Mouse (Mus musculus) forebrain, postnatal 0 days (tissue): ENCODE measurements around the gene Zfp868. TPM values are rescaled to one million over a fixed set of nuclear protein-coding genes. Genes with fewer than 3 reads are reported as not detected.
"Not testable (repeated sequence)": the region's sequence is repeated elsewhere in the genome, so short reads cannot be mapped to it uniquely, and the experiment has no call there.

Source experiments
- ATAC-seq: fragments of 200-750 bp; cut with Nextera tagmentation; 2 replicates; pipeline ENCODE4 v1.8.0; 2017; ENCODE audit warnings: mild to moderate bottlenecking, moderate library complexity
- DNase-seq: peaks from one replicate; pipeline ENCODE4 v3.0.0-alpha.2; 2015
- H3K27ac ChIP-seq: fragments of 300-500 bp; sonication (generic); 2 replicates; pipeline ENCODE4 v1.5.1; 2014; ENCODE audit warnings: low read depth, mild to moderate bottlenecking, antibody characterized with exemption, low read length, moderate library complexity, mixed read lengths
- H3K27me3 ChIP-seq: fragments of 300-500 bp; sonication (generic); 2 replicates; pipeline ENCODE4 v1.6.1; 2014; ENCODE audit warnings: mild to moderate bottlenecking, low read length, mixed read lengths; ENCODE audit not compliant: insufficient read depth
- H3K36me3 ChIP-seq: fragments of 300-500 bp; sonication (generic); 2 replicates; pipeline ENCODE4 v1.6.1; 2014; ENCODE audit warnings: mild to moderate bottlenecking, moderate library complexity; ENCODE audit not compliant: insufficient read depth
- H3K4me1 ChIP-seq: fragments of 300-500 bp; sonication (generic); 2 replicates; pipeline ENCODE4 v1.6.1; 2014; ENCODE audit warnings: antibody characterized with exemption; ENCODE audit not compliant: insufficient read depth
- H3K4me2 ChIP-seq: fragments of 300-500 bp; sonication (generic); 2 replicates; pipeline ENCODE4 v1.6.1; 2014; ENCODE audit warnings: low read depth, mild to moderate bottlenecking, moderate library complexity
- H3K4me3 ChIP-seq: fragments of 300-500 bp; sonication (generic); 2 replicates; pipeline ENCODE4 v1.5.1; 2014; ENCODE audit warnings: low read depth, low read length, mixed read lengths
- H3K9ac ChIP-seq: fragments of 300-500 bp; sonication (generic); 2 replicates; pipeline ENCODE4 v1.6.1; 2014; ENCODE audit warnings: mild to moderate bottlenecking
- H3K9me3 ChIP-seq: fragments of 300-500 bp; sonication (generic); 2 replicates; pipeline ENCODE4 v1.6.1; 2016; ENCODE audit warnings: low read length
- CTCF ChIP-seq: sonication (generic); IDR thresholded peaks from 2 replicates; pipeline ENCODE4 v1.5.1; 2016; ENCODE audit warnings: antibody characterized with exemption, control low read depth, low read depth
- WGBS: fragments of 180-500 bp; shearing (Covaris S2); extraction: QIAGEN DNeasy Blood & Tissue Kit; methylation state at CpG from one replicate; pipeline ENCODE4 v1.1.7; 2014; 5-methylcytosine and 5-hydroxymethylcytosine counted together
- polyA plus RNA-seq: library from polyadenylated mRNA; unstranded; fragments of >200 nt; fragmentation: Nextera tagmentation; extraction: Ambion mirVana; gene quantifications from 2 replicates; pipeline ENCODE4 v1.2.1, GENCODE M21; 2015
- total RNA-seq: library from RNA; depleted of rRNA; stranded (reverse); fragments of >200 nt; gene quantifications from 2 replicates; pipeline ENCODE4 v1.2.3, GENCODE M21; 2014; rRNA removed

Gene Zfp868
- total RNA-seq (26.9 and 38.0 TPM in 2 replicates), polyA plus RNA-seq (21.4 and 23.9 TPM in 2 replicates)

DNA sequence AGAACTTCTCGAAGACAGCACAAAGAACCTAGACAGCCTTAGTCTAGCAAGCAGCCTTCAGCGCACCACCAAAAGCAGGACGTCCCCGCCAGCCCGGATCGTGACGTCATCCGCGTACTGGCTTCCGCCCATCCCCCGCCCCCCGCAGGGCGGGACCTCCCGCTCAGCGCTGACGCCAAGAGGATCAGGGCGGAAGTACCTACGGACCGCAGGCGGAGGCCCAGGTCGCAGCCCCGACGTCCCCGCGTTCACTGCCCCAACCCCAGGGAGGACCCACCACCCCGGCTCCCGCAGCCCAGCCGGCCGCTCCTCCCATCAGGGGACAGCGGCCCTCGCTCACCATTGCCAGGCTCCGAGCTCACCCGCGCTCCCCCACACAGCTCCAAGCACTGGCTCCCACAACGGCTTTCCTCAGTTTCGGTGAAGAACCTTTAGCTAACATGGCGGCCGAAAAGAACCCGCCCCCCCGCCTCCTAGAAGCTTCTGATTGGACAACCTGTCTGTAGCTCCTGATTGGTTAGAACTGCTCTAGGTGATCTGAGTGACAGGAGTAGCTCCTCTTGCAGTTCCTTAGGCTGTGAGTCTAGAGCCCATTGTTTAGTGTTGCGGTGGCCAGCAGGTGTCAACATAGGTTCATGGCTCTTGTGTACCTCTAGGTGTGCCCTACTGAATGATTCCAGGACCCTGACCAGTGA, at the start of gene Zfp868:
Zfp868 (minus strand) TSS at position 454 of the 695 bp plus-strand sequence.
- peak; percentile 99 for DNase-seq
- Histone ChIP-seq H3K4me2 (peak within 1 kb of the TSS; percentile 52), H3K9me3 (no peaks in the 10 kb centered on the region), H3K27ac (peak within 1 kb of the TSS; percentile 99), H3K9ac (peak within 1 kb of the TSS; percentile 89), H3K27me3 (no peaks in the 10 kb centered on the region), H3K4me1 (peaks cover 9% of the 10 kb centered on the region), H3K4me3 (peak within 1 kb of the TSS; percentile 61), H3K36me3 (no peaks in the 10 kb centered on the region)
- under 1% methylated on average over 41 of the region's 41 CpGs for WGBS
- TF ChIP-seq CTCF: peak; percentile 63
- ATAC-seq: peak; percentile 99

DNA sequence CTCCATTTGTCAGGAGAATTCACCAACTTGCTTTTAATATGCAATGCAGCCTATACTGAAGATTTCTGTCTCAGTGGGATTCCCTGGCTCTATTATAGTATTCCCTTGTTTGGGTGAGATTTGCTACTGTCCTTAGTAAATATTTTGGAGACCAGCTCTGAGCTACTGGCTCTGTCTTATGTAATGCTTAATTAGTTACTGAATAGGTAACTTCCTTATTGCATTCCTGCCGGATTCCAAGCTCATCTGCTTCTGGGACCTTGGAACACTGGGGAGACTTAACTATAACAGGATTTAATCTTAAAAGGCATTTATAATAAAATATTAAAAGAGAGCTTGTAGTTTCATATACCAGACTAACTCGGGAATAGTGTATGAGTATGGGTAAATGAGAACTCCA, 39.7 kb upstream of the Zfp868 start:
- H3K9me3 ChIP-seq, H3K4me1 ChIP-seq, DNase-seq, H3K4me3 ChIP-seq, H3K27me3 ChIP-seq, H3K27ac ChIP-seq, H3K9ac ChIP-seq, H3K4me2 ChIP-seq, ATAC-seq: not testable (repeated sequence)
- H3K36me3 ChIP-seq: peaks cover 20% of the 10 kb centered on the region
- 78% methylated on average over 2 of the region's 2 CpGs for WGBS

DNA sequence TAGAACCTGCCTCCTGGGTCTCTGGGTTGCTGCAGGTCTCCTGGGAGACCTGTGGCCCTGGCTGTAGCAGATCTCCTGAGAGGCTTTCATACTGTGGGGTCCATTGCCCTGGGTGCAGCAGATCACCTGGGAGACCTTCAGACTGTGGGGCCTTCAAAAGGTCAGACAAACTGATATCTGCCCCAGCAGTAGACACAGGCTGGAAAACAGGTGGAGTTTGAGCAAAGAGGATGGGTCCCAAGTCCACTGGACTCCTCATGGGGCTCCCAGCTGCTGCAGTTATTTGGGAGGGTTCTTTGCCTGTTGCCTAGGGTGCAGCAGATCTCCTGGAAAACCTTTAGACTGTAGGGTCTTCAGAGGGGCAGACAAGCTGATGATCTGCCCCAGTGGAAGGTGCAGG, 35.9 kb upstream of the Zfp868 start:
- no peaks in the 10 kb centered on the region for H3K27me3 ChIP-seq
- ATAC-seq (no peak), DNase-seq (no peak)
- H3K4me2 ChIP-seq: no peak overlapping the region
- TF ChIP-seq CTCF: no peak
- H3K36me3 ChIP-seq: peaks cover 20% of the 10 kb centered on the region
- H3K4me3 ChIP-seq: no peak overlapping the region
- H3K4me1 ChIP-seq: no peaks in the 10 kb centered on the region
- H3K27ac ChIP-seq: no peak overlapping the region
- H3K9ac ChIP-seq: no peak overlapping the region
- no peaks in the 10 kb centered on the region for H3K9me3 ChIP-seq

DNA sequence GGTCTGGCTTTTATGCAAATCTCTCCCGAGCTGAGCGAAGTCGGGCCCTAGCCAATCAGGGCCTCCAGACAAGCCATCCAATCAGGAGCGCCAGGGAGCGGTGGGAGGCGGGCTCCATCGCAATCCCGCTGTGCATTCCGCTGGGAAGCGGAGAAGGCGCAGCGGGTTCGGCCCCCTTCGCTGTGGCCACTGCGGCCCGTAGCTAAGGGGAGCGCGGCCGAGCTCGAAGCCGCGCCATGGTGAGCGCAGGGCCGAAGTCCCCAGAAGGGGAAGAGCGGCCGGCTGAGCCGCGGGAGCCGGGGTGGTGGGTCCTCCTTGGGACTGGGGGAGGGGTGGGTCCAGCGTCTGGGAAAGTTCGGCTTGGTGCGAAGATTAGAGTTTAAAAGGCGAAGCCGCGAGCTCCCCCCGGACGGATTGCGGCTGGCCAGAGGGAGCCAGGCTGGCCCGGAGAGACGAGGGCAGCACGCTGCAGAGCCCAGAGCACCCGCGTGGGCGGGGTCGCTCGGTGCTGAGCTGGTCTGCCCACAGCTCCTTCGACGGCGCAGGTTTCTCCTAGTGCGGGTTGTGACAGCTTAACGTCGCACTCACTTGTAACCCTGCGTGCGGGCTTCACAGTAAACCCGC, 29.1 kb upstream of the Zfp868 start, which contains the start of gene Zfp964:
Zfp964 (plus strand) TSS at position 122 of the 624 bp plus-strand sequence.
- peak within 1 kb of the TSS; percentile 95 for H3K4me2 ChIP-seq
- peak within 1 kb of the TSS; percentile 66 for H3K9ac ChIP-seq
- ATAC-seq (peak; percentile 100), DNase-seq (peak; percentile 95)
- peak within 1 kb of the TSS; percentile 82 for H3K27ac ChIP-seq
- under 1% methylated on average over 54 of the region's 55 CpGs for WGBS
- TF ChIP-seq CTCF: 0 out of 2 replicates have a peak, but pooled peaks have one; percentile 19
- no peaks in the 10 kb centered on the region for H3K9me3 ChIP-seq
- H3K4me1 ChIP-seq: peaks cover 6% of the 10 kb centered on the region
- peak within 1 kb of the TSS; percentile 65 for H3K4me3 ChIP-seq
- H3K36me3 ChIP-seq: no peaks in the 10 kb centered on the region
- no peaks in the 10 kb centered on the region for H3K27me3 ChIP-seq

DNA sequence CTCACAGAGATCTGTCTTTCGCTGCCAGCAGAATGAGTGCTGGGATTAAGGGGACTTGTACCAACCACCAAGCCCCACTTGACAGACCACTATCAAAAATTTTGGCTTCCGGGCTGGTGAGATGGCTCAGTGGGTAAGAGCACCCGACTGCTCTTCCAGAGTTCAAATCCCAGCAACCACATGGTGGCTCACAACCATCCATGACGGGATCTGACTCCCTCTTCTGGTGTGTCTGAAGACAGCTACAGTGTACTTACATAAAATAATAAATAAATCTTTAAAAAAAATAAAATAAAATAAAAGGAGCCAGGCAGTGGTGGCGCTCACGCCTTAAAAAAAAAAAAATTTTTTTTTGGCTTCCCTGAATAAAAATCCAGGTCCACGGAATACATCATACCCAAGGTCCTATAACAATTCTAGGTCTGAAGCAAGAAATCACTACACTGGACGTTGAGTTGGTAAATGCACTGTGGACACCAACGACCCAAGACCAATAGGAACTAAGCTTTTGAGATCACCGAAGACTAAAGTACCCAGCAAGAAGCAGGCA, 28.5 kb upstream of the Zfp868 start:
- H3K9me3 ChIP-seq: no peaks in the 10 kb centered on the region
- peaks cover 6% of the 10 kb centered on the region for H3K4me1 ChIP-seq
- peak overlapping the region; percentile 66 for H3K9ac ChIP-seq
- DNase-seq (no peak), ATAC-seq (peak; percentile 13)
- peak overlapping the region; percentile 82; the same call in 1 of the 2 replicates for H3K27ac ChIP-seq
- TF ChIP-seq CTCF: 0 out of 2 replicates have a peak, but pooled peaks have one; percentile 13
- peak overlapping the region; percentile 95 for H3K4me2 ChIP-seq
- WGBS: 37% methylated on average over 10 of the region's 10 CpGs
- peak overlapping the region; percentile 65 for H3K4me3 ChIP-seq
- no peaks in the 10 kb centered on the region for H3K36me3 ChIP-seq
- H3K27me3 ChIP-seq: no peaks in the 10 kb centered on the region

DNA sequence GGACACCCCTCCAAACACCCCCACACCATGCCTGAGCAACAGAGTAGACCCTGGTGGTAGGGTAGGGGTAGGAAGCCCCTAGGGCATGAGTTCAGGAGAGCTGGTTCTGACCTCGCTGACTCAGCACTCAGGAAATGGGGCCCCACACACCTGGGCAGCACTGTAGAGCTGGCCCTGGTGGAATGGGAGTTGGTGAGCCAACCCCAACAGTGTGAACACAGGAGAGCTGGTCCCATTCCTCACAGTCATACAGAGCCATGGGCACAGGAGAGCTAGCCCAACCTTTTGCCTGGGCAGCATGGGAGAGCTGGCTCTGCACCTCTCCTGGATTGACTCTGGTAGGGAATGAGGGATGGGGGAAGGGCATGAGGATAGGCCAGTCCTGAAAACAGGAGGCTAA, 7.3 kb downstream of the Zfp868 start:
- H3K27ac ChIP-seq: no peak overlapping the region
- WGBS: 94% methylated on average over 1 of the region's 1 CpGs

DNA sequence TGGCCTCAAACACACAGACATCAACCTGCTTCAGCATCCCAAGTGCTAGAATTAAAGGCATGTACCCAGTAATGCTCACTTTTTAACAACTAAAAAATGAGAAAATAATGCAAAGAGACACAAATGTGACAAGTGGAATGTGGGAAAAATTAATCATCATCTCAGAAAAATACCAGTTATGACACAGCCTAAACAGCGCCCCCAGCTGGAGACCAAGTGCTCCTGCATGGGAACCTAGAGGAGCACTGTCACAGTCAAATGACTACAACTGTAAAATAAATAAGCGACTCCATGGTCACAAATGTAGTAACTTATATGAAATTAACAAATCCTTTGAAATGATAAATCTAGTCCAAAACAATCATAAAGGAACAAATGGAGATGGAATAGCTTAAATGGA, 10.7 kb downstream of the Zfp868 start:
- no peak for ATAC-seq
- H3K27ac ChIP-seq: no peak overlapping the region

More for the DNA sequence above, 7.3 kb downstream of the Zfp868 start:
- ATAC-seq: no peak
- Histone ChIP-seq H3K36me3 (peaks cover 44% of the 10 kb centered on the region), H3K9ac (no peak overlapping the region), H3K4me2 (no peak overlapping the region), H3K4me3 (no peak overlapping the region), H3K4me1 (no peaks in the 10 kb centered on the region), H3K9me3 (no peaks in the 10 kb centered on the region), H3K27me3 (no peaks in the 10 kb centered on the region)
- TF ChIP-seq CTCF: no peak
- DNase-seq: no peak

DNA sequence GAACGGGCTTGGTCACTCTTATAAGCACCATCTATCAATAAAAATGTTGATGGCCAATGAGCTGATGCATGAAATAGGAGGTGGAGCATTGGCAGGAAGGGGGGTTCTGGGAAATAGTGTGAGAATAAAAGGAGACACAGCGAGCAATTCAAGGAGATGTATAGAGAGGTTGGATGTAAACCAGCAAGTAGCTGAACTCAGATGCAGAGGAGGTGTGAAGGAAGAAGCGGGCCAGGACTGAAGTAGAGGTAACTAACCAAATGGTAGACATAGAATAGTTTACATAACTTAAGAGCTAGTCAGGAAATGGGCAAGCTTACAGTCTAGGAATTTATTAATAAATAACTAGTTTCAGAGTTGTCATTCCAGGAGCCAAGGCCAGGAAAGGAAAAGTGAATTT, 27.8 kb downstream of the Zfp868 start:
- not testable (repeated sequence) for H3K4me3 ChIP-seq, H3K27me3 ChIP-seq, DNase-seq, H3K9me3 ChIP-seq, H3K36me3 ChIP-seq, H3K27ac ChIP-seq, H3K4me1 ChIP-seq, H3K4me2 ChIP-seq, H3K9ac ChIP-seq, ATAC-seq
- WGBS: 92% methylated on average over 2 of the region's 3 CpGs

More for the DNA sequence above, 10.7 kb downstream of the Zfp868 start:
- Histone ChIP-seq H3K4me3 (no peak overlapping the region), H3K36me3 (peaks cover 70% of the 10 kb centered on the region), H3K4me1 (no peaks in the 10 kb centered on the region), H3K27me3 (no peaks in the 10 kb centered on the region), H3K9ac (no peak overlapping the region), H3K4me2 (no peak overlapping the region), H3K9me3 (no peaks in the 10 kb centered on the region)
- DNase-seq: no peak
- WGBS: 56% methylated on average over 2 of the region's 2 CpGs
- TF ChIP-seq CTCF: peak; percentile 41
